Mouse (Mus musculus) small intestine, adult 2 months (tissue): ENCODE data around the gene Shroom3.

ENCODE experiments used
- CTCF ChIP-seq: fragments of 200-500 bp; IDR thresholded peaks from 2 replicates; pipeline ENCODE4 v1.5.1; 2012; ENCODE audit warnings: low read depth, mild to moderate bottlenecking, control low read depth, inconsistent platforms, low read length, moderate library complexity, mixed read lengths; ENCODE audit not compliant: insufficient replicate concordance, insufficient read length; ENCODE audit errors: extremely low read depth
- POLR2A ChIP-seq: fragments of 200-500 bp; IDR thresholded peaks from 2 replicates; pipeline ENCODE4 v1.6.1; 2012; ENCODE audit warnings: low read depth, mild to moderate bottlenecking, control low read depth, inconsistent platforms, low read length, moderate library complexity

GRCm38 (mm10) chr5:92683351-92683807 is at the start of gene Shroom3:
- no peak for TF ChIP-seq CTCF
- no peak for TF ChIP-seq POLR2A
